Mouse (Mus musculus) left cerebral cortex, postnatal 10 days (tissue): ENCODE results near the gene Vmn2r94. TPM values are rescaled to one million over a fixed set of nuclear protein-coding genes. Genes with fewer than 3 reads are reported as not detected.

Experiments
- DNase-seq, 2 experiments: peaks; one replicate each; pipeline ENCODE4 v3.0.0; 2021 to 2022; ENCODE audit warnings: low spot score in 2 of 2, mixed read lengths in 1 of 2; ENCODE audit errors: extremely low spot score in 1 of 2
- intact Hi-C: fragments of 180-260 bp; cut with DNase I; formaldehyde crosslinking; loops from one replicate; pipeline ENCODE4 v1.15.1; 2025
- total RNA-seq, 2 experiments: library from RNA; stranded (reverse); gene quantifications; 2 replicates each; pipeline ENCODE4 v1.2.3; 2021

Vmn2r94 gene
- total RNA-seq = not detected

- DNase-seq = no peak
- intact Hi-C loops = no loop called here
Measured at GRCm38 (mm10) chr17:18277656-18278055, at the start of gene Vmn2r94. Vmn2r94 (minus strand) TSS chr17:18277756.

GRCm38 (mm10) chr17:18323031-18323430 lies 45.5 kb upstream of the Vmn2r94 start:
- DNase-seq = no peak
- intact Hi-C loops = no loop called here

- no peak for DNase-seq
- intact Hi-C loops = no loop called here
Measured at GRCm38 (mm10) chr17:18297799-18298198, 20.2 kb upstream of the Vmn2r94 start, which contains the start of gene Vmn2r93. Vmn2r93 (plus strand) TSS chr17:18298099.

GRCm38 (mm10) chr17:18236931-18237330 lies 40.6 kb downstream of the Vmn2r94 start:
- intact Hi-C loops = no loop called here
- peak in 1 of 2 experiments; percentile 19 for DNase-seq

GRCm38 (mm10) chr17:18231996-18232395 lies 45.6 kb downstream of the Vmn2r94 start:
- DNase-seq = no peak
- intact Hi-C loops = no loop called here

- DNase-seq = no peak
- intact Hi-C loops = no loop called here
Measured at GRCm38 (mm10) chr17:18221300-18221699, 56.3 kb downstream of the Vmn2r94 start.

Other genes starting within 250 kb of the Vmn2r94 start
- gene Vmn2r124, start 228.3 kb downstream of the Vmn2r94 start, total RNA-seq = under 1 TPM; 0.04 to 0.12 TPM
- not detected for gene Vmn2r91, start 192.7 kb downstream of the Vmn2r94 start, total RNA-seq
- gene Vmn2r92, start 125.9 kb downstream of the Vmn2r94 start, total RNA-seq = not detected
- not detected for gene Vmn2r93, start 20.3 kb upstream of the Vmn2r94 start, total RNA-seq
- not detected for gene Vmn2r95, start 146.3 kb upstream of the Vmn2r94 start, total RNA-seq